Mouse (Mus musculus): ENCODE results near the gene Cops7a.

- TF ChIP-seq GATA1 (IDR thresholded peaks at IDR 0.05; ENCODE audit: borderline replicate concordance, low read length): no peak
- TF ChIP-seq FLI1 (IDR thresholded peaks at IDR 0.05; ENCODE audit: low read length): no peak
Observed at GRCm38 (mm10) chr6:124996551-124997501, 31.5 kb upstream of the Cops7a start, which contains the start of gene Pianp.

All from megakaryocyte, embryonic 14.5 days (primary cell).